Mouse (Mus musculus): ENCODE measurements at regions not wholly inside any gene's neighbourhood (a gene's known extent, or its start where the extent isn't known, plus 50 kb on each side); places are given as distances from the start of the nearest gene placed in this dataset.

- Histone ChIP-seq H3K4me2 (replicated peaks) (no peak overlapping the region), H3K4me3 (no peak overlapping the region), H3K4me1 (no peaks in the 10 kb centered on the region), H3K9ac (no peak overlapping the region), H3K27me3 (replicated peaks) (no peaks in the 10 kb centered on the region), H3K9me3 (no peaks in the 10 kb centered on the region), H3K27ac (no peak overlapping the region), H3K36me3 (no peaks in the 10 kb centered on the region)
- no peak for ATAC-seq (ENCODE audit: low FRiP score, low read depth)
- WGBS, result 85% methylated on average over 3 of the region's 3 CpGs
These were observed 102.5 kb upstream of the Cpsf6 start for GRCm38 (mm10) chr10:117482361-117482760.

- H3K4me2 ChIP-seq (replicated peaks), result no peak overlapping the region
- WGBS, result 85% methylated on average over 5 of the region's 5 CpGs
- H3K9ac ChIP-seq, result no peak overlapping the region
- no peaks in the 10 kb centered on the region for H3K9me3 ChIP-seq
- no peaks in the 10 kb centered on the region for H3K4me1 ChIP-seq
- no peak overlapping the region for H3K27ac ChIP-seq
- no peak for ATAC-seq (ENCODE audit: low FRiP score, low read depth)
- H3K36me3 ChIP-seq, result no peaks in the 10 kb centered on the region
- H3K27me3 ChIP-seq (replicated peaks), result no peaks in the 10 kb centered on the region
- H3K4me3 ChIP-seq, result no peak overlapping the region
These were observed 101.7 kb upstream of the Cpsf6 start for GRCm38 (mm10) chr10:117481341-117481990.

- H3K9me3 ChIP-seq, result no peaks in the 10 kb centered on the region
- H3K9ac ChIP-seq, result no peak overlapping the region
- H3K27ac ChIP-seq, result no peak overlapping the region
- no peak overlapping the region for H3K4me3 ChIP-seq
- H3K27me3 ChIP-seq (replicated peaks), result no peaks in the 10 kb centered on the region
- no peak overlapping the region for H3K4me2 ChIP-seq (replicated peaks)
- no peaks in the 10 kb centered on the region for H3K36me3 ChIP-seq
- no peak for ATAC-seq (ENCODE audit: low FRiP score, low read depth)
- WGBS, result 88% methylated on average over 5 of the region's 5 CpGs
- no peaks in the 10 kb centered on the region for H3K4me1 ChIP-seq
These were observed 100.6 kb upstream of the Cpsf6 start for GRCm38 (mm10) chr10:117480456-117480850.

DNA sequence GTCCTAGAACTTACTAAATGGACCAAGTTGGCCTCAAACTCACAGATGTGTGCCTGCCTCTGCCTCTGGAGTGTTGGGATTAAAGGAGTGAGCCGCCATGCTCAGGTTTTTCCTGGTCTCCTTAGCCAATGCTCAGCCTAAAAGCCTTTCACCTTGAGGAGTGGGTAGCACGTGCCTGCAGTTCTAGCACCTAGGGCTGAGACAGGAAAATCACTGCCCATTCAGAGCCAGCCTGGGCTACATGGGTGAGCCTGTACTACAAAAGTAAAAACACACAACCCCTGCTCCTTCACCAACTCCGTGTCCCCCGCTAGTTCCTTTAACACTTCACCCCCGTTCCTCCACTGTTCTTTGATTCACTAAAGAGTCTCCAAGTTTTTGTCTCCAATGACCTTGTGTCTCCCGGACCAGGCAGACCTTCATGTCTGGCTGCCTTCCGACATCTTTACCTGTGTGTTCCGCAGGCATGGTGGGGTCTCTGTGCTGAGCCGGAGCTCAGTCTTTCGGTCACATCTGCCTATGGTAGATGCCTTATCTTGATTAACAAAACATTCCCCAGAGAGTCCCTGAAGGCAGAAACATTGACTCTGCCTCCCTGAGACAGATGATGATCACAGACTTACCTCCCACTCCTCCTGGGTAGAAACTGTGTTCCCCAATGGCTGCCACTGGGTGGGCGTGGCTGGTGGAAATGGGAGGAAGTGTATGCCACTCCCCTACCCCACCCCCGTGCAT lies 100.1 kb upstream of the Cpsf6 start:
- ATAC-seq (ENCODE audit: low FRiP score, low read depth), result no peak
- H3K36me3 ChIP-seq, result no peaks in the 10 kb centered on the region
- H3K9me3 ChIP-seq, result no peaks in the 10 kb centered on the region
- H3K27ac ChIP-seq, result no peak overlapping the region
- no peaks in the 10 kb centered on the region for H3K27me3 ChIP-seq (replicated peaks)
- no peak overlapping the region for H3K4me2 ChIP-seq (replicated peaks)
- WGBS, result 92% methylated on average over 12 of the region's 12 CpGs
- no peak overlapping the region for H3K4me3 ChIP-seq
- no peak overlapping the region for H3K9ac ChIP-seq
- no peaks in the 10 kb centered on the region for H3K4me1 ChIP-seq

- no peak overlapping the region for H3K9ac ChIP-seq
- H3K4me1 ChIP-seq, result no peaks in the 10 kb centered on the region
- ATAC-seq (ENCODE audit: low FRiP score, low read depth), result no peak
- H3K27ac ChIP-seq, result no peak overlapping the region
- H3K9me3 ChIP-seq, result peaks cover 4% of the 10 kb centered on the region
- H3K36me3 ChIP-seq, result no peaks in the 10 kb centered on the region
- 81% methylated on average over 4 of the region's 4 CpGs for WGBS
- H3K4me2 ChIP-seq (replicated peaks), result no peak overlapping the region
- H3K4me3 ChIP-seq, result no peak overlapping the region
- no peaks in the 10 kb centered on the region for H3K27me3 ChIP-seq (replicated peaks)
These were observed 99.1 kb upstream of the Cpsf6 start for GRCm38 (mm10) chr10:117478931-117479280.

GRCm38 (mm10) chr10:117478202-117478930 lies 98.6 kb upstream of the Cpsf6 start:
- Histone ChIP-seq H3K27ac (no peak overlapping the region), H3K4me3 (no peak overlapping the region), H3K9me3 (peaks cover 7% of the 10 kb centered on the region), H3K4me1 (no peaks in the 10 kb centered on the region), H3K4me2 (replicated peaks) (no peak overlapping the region), H3K36me3 (no peaks in the 10 kb centered on the region), H3K27me3 (replicated peaks) (no peaks in the 10 kb centered on the region), H3K9ac (no peak overlapping the region)
- no peak for ATAC-seq (ENCODE audit: low FRiP score, low read depth)
- 74% methylated on average over 23 of the region's 23 CpGs for WGBS

DNA sequence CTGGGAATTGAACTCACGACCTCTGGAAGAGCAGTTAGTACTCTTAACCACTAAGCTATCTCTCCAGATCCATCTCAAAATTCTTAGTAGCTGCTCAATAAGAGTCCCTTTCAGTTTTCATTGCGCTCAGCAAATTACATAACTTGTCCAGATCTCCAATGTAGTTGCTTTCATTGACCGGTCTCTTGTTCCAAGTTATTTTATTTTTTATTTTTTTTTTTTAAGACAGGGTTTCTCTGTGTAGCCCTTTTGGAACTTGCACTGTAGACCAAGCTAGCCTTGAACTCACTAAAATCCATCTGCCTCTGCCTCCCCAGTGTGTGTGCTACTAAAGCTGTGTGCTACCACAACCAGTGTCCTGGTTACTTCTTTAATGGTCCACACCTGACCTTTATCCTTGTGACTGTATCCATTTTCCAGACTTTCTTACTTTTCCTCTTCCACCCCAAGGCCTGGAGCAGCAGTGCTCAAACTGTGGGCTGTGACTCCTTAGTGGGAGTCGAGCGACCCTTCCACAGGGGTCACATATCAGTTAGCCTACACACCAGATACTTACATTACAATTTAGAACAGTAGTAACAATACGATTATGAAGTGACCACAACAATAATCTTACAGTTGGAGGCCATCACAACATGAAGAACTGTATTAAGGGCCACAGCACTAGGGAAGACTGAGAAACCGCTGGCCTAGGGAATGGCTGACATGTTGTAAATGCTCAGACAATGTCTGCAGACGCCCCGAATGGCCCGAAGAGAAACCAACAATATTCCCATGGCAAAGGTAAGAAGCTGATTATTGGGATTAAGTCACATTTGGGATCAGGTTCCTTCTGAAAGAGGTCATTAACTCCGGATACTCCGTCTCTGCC lies 97.8 kb upstream of the Cpsf6 start:
- Histone ChIP-seq H3K4me2 (replicated peaks) (no peak overlapping the region), H3K27me3 (replicated peaks) (no peaks in the 10 kb centered on the region), H3K27ac (no peak overlapping the region), H3K4me1 (no peaks in the 10 kb centered on the region), H3K9ac (no peak overlapping the region), H3K9me3 (peaks cover 7% of the 10 kb centered on the region), H3K36me3 (no peaks in the 10 kb centered on the region), H3K4me3 (no peak overlapping the region)
- no peak for ATAC-seq (ENCODE audit: low FRiP score, low read depth)
- WGBS, result 82% methylated on average over 12 of the region's 12 CpGs

DNA sequence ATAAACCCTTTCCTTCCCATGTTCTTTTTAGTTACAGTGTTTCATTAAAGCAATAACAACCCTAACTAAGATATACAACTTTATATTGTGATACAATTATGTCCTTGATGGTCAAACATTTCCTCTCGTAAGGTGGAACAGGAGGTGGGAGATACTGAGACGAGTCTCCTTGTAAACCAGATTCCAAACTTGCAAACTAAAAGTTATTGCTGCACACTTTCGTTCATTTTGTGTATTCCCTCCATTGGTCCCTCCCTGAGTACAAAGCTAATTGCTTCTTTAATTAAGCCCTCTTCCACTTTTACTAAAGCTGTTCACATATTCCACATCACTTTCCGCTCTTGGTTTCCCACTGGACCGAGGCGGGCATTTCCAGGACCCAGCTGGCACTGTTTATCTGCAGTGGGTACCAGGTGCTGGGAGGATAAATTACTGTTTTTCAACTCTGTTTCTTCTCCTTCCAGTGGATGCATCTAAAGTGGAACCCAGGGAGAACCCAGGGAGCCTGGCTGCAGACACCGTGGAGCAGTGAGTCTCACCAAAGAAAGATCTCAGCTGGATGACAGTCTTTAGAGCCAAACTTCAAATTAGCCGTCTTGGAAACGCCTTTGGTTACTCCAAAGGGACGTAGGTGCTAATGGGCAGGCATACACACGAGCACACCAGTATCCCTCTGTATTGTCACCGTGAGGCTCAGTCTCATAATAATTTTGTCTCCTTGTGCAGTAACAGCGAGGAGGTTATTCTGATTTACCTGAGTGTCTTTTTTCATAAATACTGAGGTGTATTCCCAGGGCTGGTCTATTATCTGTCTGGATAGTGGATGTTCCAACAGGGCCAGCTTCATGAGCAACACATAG lies 95.5 kb upstream of the Cpsf6 start:
- WGBS, result 86% methylated on average over 13 of the region's 13 CpGs
- H3K4me2 ChIP-seq (replicated peaks), result no peak overlapping the region
- H3K27ac ChIP-seq, result no peak overlapping the region
- H3K4me3 ChIP-seq, result no peak overlapping the region
- no peak for ATAC-seq (ENCODE audit: low FRiP score, low read depth)
- H3K9ac ChIP-seq, result no peak overlapping the region
- no peaks in the 10 kb centered on the region for H3K4me1 ChIP-seq
- H3K27me3 ChIP-seq (replicated peaks), result no peaks in the 10 kb centered on the region
- H3K36me3 ChIP-seq, result no peaks in the 10 kb centered on the region
- peaks cover 7% of the 10 kb centered on the region for H3K9me3 ChIP-seq

GRCm38 (mm10) chr10:117474351-117475085 lies 94.7 kb upstream of the Cpsf6 start:
- WGBS, result 88% methylated on average over 4 of the region's 4 CpGs

DNA sequence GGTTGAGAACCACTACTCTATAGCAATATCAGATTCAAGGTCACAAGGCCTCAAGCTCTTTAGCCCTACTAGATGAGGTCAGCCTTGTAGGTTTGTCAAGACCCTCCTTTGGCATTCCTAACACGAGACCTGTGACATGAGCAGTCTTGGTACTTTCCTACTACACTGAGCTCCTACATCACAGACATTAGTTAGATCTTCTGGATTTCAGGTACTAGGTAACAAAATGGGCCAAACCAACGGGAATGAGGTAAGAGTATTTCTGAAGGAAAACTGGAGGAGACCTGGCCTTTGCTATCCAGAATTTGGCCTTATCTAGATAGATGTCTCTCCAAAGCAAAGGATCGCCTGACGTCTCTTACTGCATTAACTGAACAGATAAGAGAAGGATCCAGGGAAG lies 93.7 kb upstream of the Cpsf6 start:
- no peak overlapping the region for H3K4me2 ChIP-seq (replicated peaks)
- no peak overlapping the region for H3K4me3 ChIP-seq
- peaks cover 7% of the 10 kb centered on the region for H3K9me3 ChIP-seq
- H3K4me1 ChIP-seq, result no peaks in the 10 kb centered on the region
- no peak overlapping the region for H3K9ac ChIP-seq
- H3K27me3 ChIP-seq (replicated peaks), result no peaks in the 10 kb centered on the region
- WGBS, result 88% methylated on average over 4 of the region's 4 CpGs
- ATAC-seq (ENCODE audit: low FRiP score, low read depth), result no peak
- no peak overlapping the region for H3K27ac ChIP-seq
- no peaks in the 10 kb centered on the region for H3K36me3 ChIP-seq

More at GRCm38 (mm10) chr10:117474351-117475085, 94.7 kb upstream of the Cpsf6 start:
- H3K9me3 ChIP-seq, result peaks cover 7% of the 10 kb centered on the region
- no peak overlapping the region for H3K9ac ChIP-seq
- no peak overlapping the region for H3K4me3 ChIP-seq
- no peaks in the 10 kb centered on the region for H3K27me3 ChIP-seq (replicated peaks)
- H3K36me3 ChIP-seq, result no peaks in the 10 kb centered on the region
- no peak overlapping the region for H3K4me2 ChIP-seq (replicated peaks)
- no peak overlapping the region for H3K27ac ChIP-seq
- no peak for ATAC-seq (ENCODE audit: low FRiP score, low read depth)
- no peaks in the 10 kb centered on the region for H3K4me1 ChIP-seq

GRCm38 (mm10) chr10:117472568-117472930 lies 92.7 kb upstream of the Cpsf6 start:
- Histone ChIP-seq H3K4me2 (replicated peaks) (no peak overlapping the region), H3K4me3 (no peak overlapping the region), H3K4me1 (no peaks in the 10 kb centered on the region), H3K27me3 (replicated peaks) (no peaks in the 10 kb centered on the region), H3K27ac (no peak overlapping the region), H3K9me3 (peaks cover 7% of the 10 kb centered on the region), H3K36me3 (no peaks in the 10 kb centered on the region), H3K9ac (no peak overlapping the region)
- ATAC-seq (ENCODE audit: low FRiP score, low read depth), result no peak
- WGBS, result 93% methylated on average over 4 of the region's 4 CpGs

All from neural tube, embryonic 12.5 days (tissue).